Mouse (Mus musculus): ENCODE data around the gene Pou2f3. TPM values are rescaled to one million over a fixed set of nuclear protein-coding genes. Genes with fewer than 3 reads are reported as not detected.
A peak's percentile ranks its signal among the peaks of the same experiment; 100 is the strongest.
"Not testable (repeated sequence)": the region's sequence is repeated elsewhere in the genome, so short reads cannot be mapped to it uniquely, and the experiment has no call there.

Gene Pou2f3
- polyA plus RNA-seq, 1 experiment from 2014 or later, result not detected

- Histone ChIP-seq H3K36me3 (no peaks in the 10 kb centered on the region), H3K27ac (no peak overlapping the region), H3K9me3 (replicated peaks) (no peaks in the 10 kb centered on the region)
Observed at GRCm38 (mm10) chr9:43149498-43149897, 60.7 kb downstream of the Pou2f3 start.

GRCm38 (mm10) chr9:43145196-43145595, 65.0 kb downstream of the Pou2f3 start:
- WGBS, result 84% methylated on average over 4 of the region's 4 CpGs
- no peak for ATAC-seq (ENCODE audit: low FRiP score)
- Histone ChIP-seq H3K9ac (no peak overlapping the region), H3K4me1 (0 out of 2 replicates have a peak, but pooled peaks cover 3% of the 10 kb centered on the region), H3K9me3 (replicated peaks) (no peaks in the 10 kb centered on the region), H3K4me3 (no peak overlapping the region), H3K4me2 (replicated peaks) (no peak overlapping the region), H3K27ac (no peak overlapping the region), H3K36me3 (no peaks in the 10 kb centered on the region), H3K27me3 (peaks cover 3% of the 10 kb centered on the region; the same call in 1 of the 2 replicates)

More at GRCm38 (mm10) chr9:43149498-43149897, 60.7 kb downstream of the Pou2f3 start:
- H3K4me1 ChIP-seq, result 0 out of 2 replicates have a peak, but pooled peaks cover 3% of the 10 kb centered on the region
- H3K9ac ChIP-seq, result no peak overlapping the region
- WGBS, result 79% methylated on average over 3 of the region's 3 CpGs
- no peak overlapping the region for H3K4me3 ChIP-seq
- ATAC-seq (ENCODE audit: low FRiP score), result no peak
- no peak overlapping the region for H3K4me2 ChIP-seq (replicated peaks)
- no peaks in the 10 kb centered on the region for H3K27me3 ChIP-seq

GRCm38 (mm10) chr9:43144206-43144810, 65.9 kb downstream of the Pou2f3 start:
- WGBS, result 75% methylated on average over 12 of the region's 12 CpGs
- Histone ChIP-seq H3K9me3 (replicated peaks) (no peaks in the 10 kb centered on the region), H3K4me1 (no peaks in the 10 kb centered on the region), H3K9ac (no peak overlapping the region), H3K36me3 (no peaks in the 10 kb centered on the region), H3K4me2 (replicated peaks) (no peak overlapping the region), H3K27me3 (peaks cover 3% of the 10 kb centered on the region; the same call in 1 of the 2 replicates), H3K4me3 (no peak overlapping the region), H3K27ac (no peak overlapping the region)
- ATAC-seq (ENCODE audit: low FRiP score), result no peak

GRCm38 (mm10) chr9:43141839-43142238, 68.3 kb downstream of the Pou2f3 start:
- Histone ChIP-seq H3K9me3 (replicated peaks) (no peaks in the 10 kb centered on the region), H3K9ac (no peak overlapping the region), H3K27ac (no peak overlapping the region), H3K36me3 (no peaks in the 10 kb centered on the region), H3K4me3 (no peak overlapping the region), H3K4me1 (no peaks in the 10 kb centered on the region), H3K27me3 (peaks cover 3% of the 10 kb centered on the region; the same call in 1 of the 2 replicates), H3K4me2 (replicated peaks) (no peak overlapping the region)
- no peak for ATAC-seq (ENCODE audit: low FRiP score)
- WGBS, result 13% methylated on average over 4 of the region's 4 CpGs

GRCm38 (mm10) chr9:43133525-43133924, 76.6 kb downstream of the Pou2f3 start:
- Histone ChIP-seq H3K27ac (no peak overlapping the region), H3K4me3 (no peak overlapping the region), H3K4me2 (replicated peaks) (no peak overlapping the region), H3K27me3 (no peaks in the 10 kb centered on the region), H3K4me1 (no peaks in the 10 kb centered on the region), H3K36me3 (no peaks in the 10 kb centered on the region), H3K9ac (no peak overlapping the region), H3K9me3 (replicated peaks) (no peaks in the 10 kb centered on the region)
- 83% methylated on average over 3 of the region's 3 CpGs for WGBS
- ATAC-seq (ENCODE audit: low FRiP score), result no peak

- H3K27ac ChIP-seq, result no peak overlapping the region
- H3K4me3 ChIP-seq, result no peak overlapping the region
- H3K4me1 ChIP-seq, result no peaks in the 10 kb centered on the region
- no peak overlapping the region for H3K4me2 ChIP-seq (replicated peaks)
- ATAC-seq (ENCODE audit: low FRiP score), result no peak
- no peaks in the 10 kb centered on the region for H3K9me3 ChIP-seq (replicated peaks)
- H3K27me3 ChIP-seq, result no peaks in the 10 kb centered on the region
- no peaks in the 10 kb centered on the region for H3K36me3 ChIP-seq
- no peak overlapping the region for H3K9ac ChIP-seq
- WGBS, result 29% methylated on average over 4 of the region's 4 CpGs
Observed at GRCm38 (mm10) chr9:43132380-43132779, 77.8 kb downstream of the Pou2f3 start.

GRCm38 (mm10) chr9:43131940-43132339, 78.2 kb downstream of the Pou2f3 start:
- no peaks in the 10 kb centered on the region for H3K27me3 ChIP-seq
- H3K9ac ChIP-seq, result no peak overlapping the region
- ATAC-seq (ENCODE audit: low FRiP score), result no peak
- H3K36me3 ChIP-seq, result no peaks in the 10 kb centered on the region
- no peak overlapping the region for H3K27ac ChIP-seq
- no peaks in the 10 kb centered on the region for H3K9me3 ChIP-seq (replicated peaks)
- H3K4me1 ChIP-seq, result no peaks in the 10 kb centered on the region
- no peak overlapping the region for H3K4me2 ChIP-seq (replicated peaks)
- H3K4me3 ChIP-seq, result no peak overlapping the region
- WGBS, result 71% methylated on average over 5 of the region's 5 CpGs

- Histone ChIP-seq H3K36me3 (no peaks in the 10 kb centered on the region), H3K9me3 (replicated peaks) (no peaks in the 10 kb centered on the region), H3K4me3 (no peak overlapping the region), H3K4me2 (replicated peaks) (no peak overlapping the region), H3K27me3 (no peaks in the 10 kb centered on the region), H3K27ac (no peak overlapping the region), H3K4me1 (no peaks in the 10 kb centered on the region), H3K9ac (no peak overlapping the region)
- WGBS, result 97% methylated on average over 2 of the region's 2 CpGs
- ATAC-seq (ENCODE audit: low FRiP score), result no peak
Observed at GRCm38 (mm10) chr9:43130684-43131083, 79.5 kb downstream of the Pou2f3 start.

- H3K9me3 ChIP-seq (replicated peaks), result no peaks in the 10 kb centered on the region
- H3K27me3 ChIP-seq, result no peaks in the 10 kb centered on the region
- H3K4me3 ChIP-seq, result no peak overlapping the region
- H3K36me3 ChIP-seq, result no peaks in the 10 kb centered on the region
- H3K4me2 ChIP-seq (replicated peaks), result no peak overlapping the region
- ATAC-seq (ENCODE audit: low FRiP score), result no peak
- 72% methylated on average over 10 of the region's 10 CpGs for WGBS
- no peak overlapping the region for H3K9ac ChIP-seq
- H3K4me1 ChIP-seq, result no peaks in the 10 kb centered on the region
- H3K27ac ChIP-seq, result no peak overlapping the region
Observed at GRCm38 (mm10) chr9:43127101-43127787, 82.9 kb downstream of the Pou2f3 start.

- Histone ChIP-seq H3K36me3 (no peaks in the 10 kb centered on the region), H3K9me3 (replicated peaks) (no peaks in the 10 kb centered on the region), H3K4me1 (no peaks in the 10 kb centered on the region), H3K4me2 (replicated peaks) (no peak overlapping the region), H3K27me3 (no peaks in the 10 kb centered on the region), H3K9ac (no peak overlapping the region), H3K27ac (no peak overlapping the region), H3K4me3 (no peak overlapping the region)
- no peak for ATAC-seq (ENCODE audit: low FRiP score)
- 42% methylated on average over 1 of the region's 1 CpGs for WGBS
Observed at GRCm38 (mm10) chr9:43122379-43122778, 87.8 kb downstream of the Pou2f3 start.

GRCm38 (mm10) chr9:43121948-43122347, 88.2 kb downstream of the Pou2f3 start:
- H3K36me3 ChIP-seq; ATAC-seq (ENCODE audit: low FRiP score); H3K4me2 ChIP-seq (replicated peaks); H3K4me3 ChIP-seq; H3K27ac ChIP-seq; H3K27me3 ChIP-seq; H3K4me1 ChIP-seq; H3K9ac ChIP-seq; H3K9me3 ChIP-seq (replicated peaks): not testable (repeated sequence)
- WGBS, result 87% methylated on average over 2 of the region's 2 CpGs

GRCm38 (mm10) chr9:43116997-43117336, 93.2 kb downstream of the Pou2f3 start:
- Histone ChIP-seq H3K9ac (no peak overlapping the region), H3K9me3 (replicated peaks) (no peaks in the 10 kb centered on the region), H3K4me3 (no peak overlapping the region), H3K27me3 (no peaks in the 10 kb centered on the region), H3K27ac (no peak overlapping the region), H3K36me3 (peaks cover 5% of the 10 kb centered on the region), H3K4me1 (peaks cover 12% of the 10 kb centered on the region), H3K4me2 (replicated peaks) (peak overlapping the region; percentile 78)
- 0 out of 2 replicates have a peak, but pooled peaks have one; percentile 13 for ATAC-seq (ENCODE audit: low FRiP score)
- WGBS, result 89% methylated on average over 6 of the region's 6 CpGs
